Mouse (Mus musculus) megakaryocyte, embryonic 14.5 days (primary cell): Measurements from ENCODE around the gene Fry. TPM values are rescaled to one million over a fixed set of nuclear protein-coding genes. Genes with fewer than 3 reads are reported as not detected.
A peak's percentile ranks its signal among the peaks of the same experiment; 100 is the strongest.

Experiments used
- H3K27me3 ChIP-seq: replicated peaks from 2 replicates; pipeline ENCODE3; 2012; ENCODE audit warnings: inconsistent platforms
- H3K36me3 ChIP-seq: replicated peaks from 2 replicates; pipeline ENCODE3; 2012; ENCODE audit warnings: low read length, inconsistent platforms, mixed read lengths
- H3K4me1 ChIP-seq: 2 replicates; pipeline ENCODE4 v1.6.1; 2012; ENCODE audit warnings: inconsistent platforms
- H3K4me3 ChIP-seq: replicated peaks from 2 replicates; pipeline ENCODE3; 2012; ENCODE audit warnings: moderate library complexity, mild to moderate bottlenecking, inconsistent platforms
- H3K9me3 ChIP-seq: 2 replicates; pipeline ENCODE4 v1.6.1; 2012; ENCODE audit warnings: inconsistent platforms
- FLI1 ChIP-seq: IDR thresholded peaks from 2 replicates; pipeline ENCODE4 v1.6.1; 2012; ENCODE audit warnings: low read length, inconsistent platforms, mixed read lengths
- GATA1 ChIP-seq: IDR thresholded peaks from 3 replicates; pipeline ENCODE4 v1.6.1; 2012; ENCODE audit warnings: mixed read lengths, low read length, inconsistent platforms, borderline replicate concordance
- polyA plus RNA-seq: library from polyadenylated mRNA; stranded (reverse); fragments of >175 nt; gene quantifications from 2 replicates; pipeline ENCODE4 v1.2.3, GENCODE M21; 2012; ENCODE audit warnings: low replicate concordance; ENCODE audit not compliant: insufficient read depth

Gene Fry
- polyA plus RNA-seq, 1 experiment = 1.5 TPM

- TF ChIP-seq FLI1 = no peak
- Histone ChIP-seq H3K36me3 (peaks cover 29% of the 10 kb centered on the region), H3K4me3 (no peak overlapping the region), H3K4me1 (peaks cover 35% of the 10 kb centered on the region), H3K27me3 (no peaks in the 10 kb centered on the region), H3K9me3 (no peaks in the 10 kb centered on the region)
Measured at GRCm38 (mm10) chr5:150125920-150126319, 7.5 kb downstream of the Fry start.

DNA sequence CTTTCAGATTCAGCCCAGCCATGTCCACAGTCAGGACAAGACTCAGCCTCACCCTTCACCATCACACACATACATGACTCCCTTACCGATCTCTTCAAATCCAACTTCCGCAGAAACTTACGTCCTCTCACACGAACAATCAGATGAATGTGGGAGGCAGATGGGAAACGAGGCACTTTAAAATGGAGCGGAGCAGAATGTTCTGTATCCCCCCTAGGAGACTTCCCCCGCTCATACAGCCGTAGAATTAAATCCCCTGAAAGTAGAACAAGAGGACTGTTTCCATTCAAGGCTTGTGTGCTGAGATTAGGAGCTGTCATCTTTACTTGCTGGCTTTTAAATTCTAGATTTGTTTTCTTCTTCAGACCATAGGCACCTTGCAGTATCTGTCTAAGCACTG lies 10.0 kb downstream of the Fry start:
- TF ChIP-seq FLI1 (no peak), GATA1 (no peak)

GRCm38 (mm10) chr5:150130144-150130543 lies 11.7 kb downstream of the Fry start:
- no peaks in the 10 kb centered on the region for H3K27me3 ChIP-seq
- H3K4me3 ChIP-seq = no peak overlapping the region
- H3K9me3 ChIP-seq = no peaks in the 10 kb centered on the region
- peaks cover 30% of the 10 kb centered on the region for H3K4me1 ChIP-seq
- TF ChIP-seq GATA1 = no peak
- no peak for TF ChIP-seq FLI1
- peaks cover 23% of the 10 kb centered on the region for H3K36me3 ChIP-seq

More for the DNA sequence above, 10.0 kb downstream of the Fry start:
- peaks cover 26% of the 10 kb centered on the region for H3K4me1 ChIP-seq
- H3K36me3 ChIP-seq = peaks cover 30% of the 10 kb centered on the region
- H3K9me3 ChIP-seq = no peaks in the 10 kb centered on the region
- H3K27me3 ChIP-seq = no peaks in the 10 kb centered on the region
- no peak overlapping the region for H3K4me3 ChIP-seq

DNA sequence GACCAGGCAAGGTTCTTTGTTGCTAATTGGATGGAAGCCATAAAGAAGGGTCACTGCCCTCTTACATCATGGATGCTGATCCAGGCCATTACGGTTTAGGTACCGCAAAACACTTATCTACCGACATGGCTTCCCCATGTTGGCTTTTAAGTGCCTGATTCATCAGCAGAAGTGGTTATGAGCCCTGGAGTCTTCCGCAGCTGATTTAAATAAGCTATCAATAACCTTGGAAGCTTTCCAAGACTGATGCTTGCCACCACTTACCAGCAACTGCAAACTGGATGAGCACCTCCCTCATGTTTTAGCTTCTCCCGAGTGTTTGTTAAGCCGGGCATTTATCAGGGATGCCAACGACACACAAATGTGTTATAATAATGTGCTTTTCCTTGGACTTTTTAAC lies 12.7 kb downstream of the Fry start:
- Histone ChIP-seq H3K4me3 (no peak overlapping the region), H3K36me3 (peaks cover 23% of the 10 kb centered on the region)
- TF ChIP-seq FLI1 (no peak), GATA1 (no peak)

DNA sequence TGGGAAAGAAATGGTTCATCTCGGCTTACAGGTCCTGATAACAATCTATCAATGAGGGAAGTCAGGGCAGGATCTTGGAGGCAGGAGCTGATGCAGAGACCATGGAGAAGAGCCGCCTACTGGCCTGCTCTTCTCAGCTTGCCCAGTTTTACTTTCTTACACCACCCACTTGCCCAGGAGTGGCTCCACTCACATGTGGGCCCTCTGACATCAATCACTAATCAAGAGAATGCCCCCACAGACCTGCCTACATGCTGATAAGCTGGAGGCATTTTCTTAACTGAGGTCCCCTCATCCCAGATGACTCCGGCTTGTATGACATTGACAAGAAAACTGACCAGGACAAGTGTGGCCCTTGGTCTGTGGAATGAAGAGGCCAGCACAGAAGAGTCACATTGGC lies 16.2 kb downstream of the Fry start:
- Histone ChIP-seq H3K4me1 (peaks cover 37% of the 10 kb centered on the region), H3K27me3 (no peaks in the 10 kb centered on the region), H3K36me3 (peaks cover 35% of the 10 kb centered on the region), H3K4me3 (no peak overlapping the region), H3K9me3 (peaks cover 2% of the 10 kb centered on the region; the same call in 1 of the 2 replicates)
- TF ChIP-seq FLI1 = no peak
- TF ChIP-seq GATA1 = no peak

More for the DNA sequence above, 12.7 kb downstream of the Fry start:
- H3K27me3 ChIP-seq = no peaks in the 10 kb centered on the region
- H3K4me1 ChIP-seq = peaks cover 30% of the 10 kb centered on the region
- no peaks in the 10 kb centered on the region for H3K9me3 ChIP-seq

DNA sequence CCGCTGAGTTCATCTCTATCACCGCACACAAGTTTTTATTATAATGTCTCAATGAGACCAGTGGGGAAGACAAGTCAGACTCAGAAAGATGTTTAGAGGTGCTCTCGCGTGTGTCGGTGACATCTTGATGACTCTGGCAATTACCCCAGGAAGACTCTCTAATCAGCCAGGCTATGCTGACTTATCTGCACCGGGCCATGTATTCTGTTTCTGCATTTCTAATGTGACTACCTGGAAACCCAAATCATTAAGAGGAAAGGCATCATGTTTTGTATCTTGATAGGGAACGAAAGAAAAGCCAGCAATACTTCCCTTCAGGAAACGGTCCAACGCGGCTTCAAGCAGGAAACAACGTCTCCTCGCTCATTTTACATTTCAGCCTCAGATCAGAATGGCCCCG lies 17.1 kb downstream of the Fry start:
- H3K27me3 ChIP-seq = no peaks in the 10 kb centered on the region
- no peak for TF ChIP-seq FLI1
- no peak for TF ChIP-seq GATA1
- H3K36me3 ChIP-seq = peaks cover 35% of the 10 kb centered on the region
- peak overlapping the region; percentile 79 for H3K4me3 ChIP-seq
- H3K9me3 ChIP-seq = peaks cover 4% of the 10 kb centered on the region; the same call in 1 of the 2 replicates
- peaks cover 46% of the 10 kb centered on the region for H3K4me1 ChIP-seq

DNA sequence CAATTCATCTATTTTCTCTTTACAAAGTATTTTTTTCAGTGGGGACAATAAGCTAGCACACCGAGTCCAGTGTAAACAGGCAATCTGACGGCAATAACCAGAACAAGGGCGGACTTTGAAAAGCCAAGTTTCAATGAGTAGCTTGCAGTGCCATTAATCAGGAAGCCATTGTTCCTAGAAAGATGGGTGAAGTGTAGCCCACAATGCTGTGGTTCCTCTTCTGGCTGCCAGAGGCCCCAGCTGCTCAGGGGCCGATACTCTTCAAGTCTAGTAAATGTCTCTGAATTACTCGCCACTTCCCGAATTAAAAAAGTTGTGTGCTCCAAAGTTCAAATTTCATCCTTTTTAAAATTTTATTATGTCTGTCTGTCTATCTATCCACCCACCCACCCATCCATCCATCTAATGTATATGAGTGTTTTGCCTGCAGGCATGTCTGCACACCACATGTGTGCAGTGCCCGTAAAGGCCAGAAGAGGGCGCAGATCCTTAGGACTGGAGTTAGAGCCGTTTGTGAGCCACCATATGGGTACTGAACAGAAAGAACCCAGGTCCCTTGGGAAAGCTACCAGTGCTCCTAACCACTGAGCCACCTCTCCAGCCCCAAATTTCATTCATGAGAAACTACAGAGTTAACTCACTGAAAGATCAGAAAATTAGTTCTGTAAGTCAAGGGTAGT lies 19.5 kb downstream of the Fry start:
- peaks cover 4% of the 10 kb centered on the region; the same call in 1 of the 2 replicates for H3K9me3 ChIP-seq
- H3K4me1 ChIP-seq = peaks cover 50% of the 10 kb centered on the region
- peaks cover 24% of the 10 kb centered on the region for H3K36me3 ChIP-seq
- TF ChIP-seq GATA1 (no peak), FLI1 (no peak)
- no peaks in the 10 kb centered on the region for H3K27me3 ChIP-seq
- H3K4me3 ChIP-seq = no peak overlapping the region

DNA sequence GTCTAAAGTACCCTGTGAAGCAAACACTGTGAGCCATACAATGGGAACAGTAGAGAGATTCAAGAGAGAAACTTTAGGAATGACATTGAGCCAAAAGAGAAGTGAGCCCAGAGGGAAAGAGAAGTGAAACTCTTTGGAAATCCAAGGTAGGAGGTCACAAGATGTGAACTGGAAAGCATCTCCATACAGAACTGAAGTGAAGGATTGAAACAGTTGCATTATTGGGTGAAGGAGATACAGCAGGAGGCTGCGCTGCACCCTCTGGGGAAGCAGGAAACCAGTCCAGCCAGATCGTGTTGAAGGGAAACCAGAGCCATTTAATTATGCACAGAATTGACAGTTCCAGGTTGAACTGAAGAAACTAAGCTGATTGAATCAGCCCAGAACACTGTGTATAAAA lies 22.1 kb downstream of the Fry start:
- H3K4me3 ChIP-seq = no peak overlapping the region
- peaks cover 25% of the 10 kb centered on the region for H3K36me3 ChIP-seq
- no peak for TF ChIP-seq GATA1
- peaks cover 33% of the 10 kb centered on the region for H3K4me1 ChIP-seq
- no peaks in the 10 kb centered on the region for H3K27me3 ChIP-seq
- peaks cover 4% of the 10 kb centered on the region; the same call in 1 of the 2 replicates for H3K9me3 ChIP-seq

GRCm38 (mm10) chr5:150145967-150146366 lies 27.5 kb downstream of the Fry start:
- Histone ChIP-seq H3K27me3 (no peaks in the 10 kb centered on the region), H3K4me1 (peaks cover 7% of the 10 kb centered on the region), H3K4me3 (no peak overlapping the region), H3K36me3 (peaks cover 23% of the 10 kb centered on the region), H3K9me3 (no peaks in the 10 kb centered on the region)
- TF ChIP-seq FLI1 (no peak), GATA1 (no peak)

DNA sequence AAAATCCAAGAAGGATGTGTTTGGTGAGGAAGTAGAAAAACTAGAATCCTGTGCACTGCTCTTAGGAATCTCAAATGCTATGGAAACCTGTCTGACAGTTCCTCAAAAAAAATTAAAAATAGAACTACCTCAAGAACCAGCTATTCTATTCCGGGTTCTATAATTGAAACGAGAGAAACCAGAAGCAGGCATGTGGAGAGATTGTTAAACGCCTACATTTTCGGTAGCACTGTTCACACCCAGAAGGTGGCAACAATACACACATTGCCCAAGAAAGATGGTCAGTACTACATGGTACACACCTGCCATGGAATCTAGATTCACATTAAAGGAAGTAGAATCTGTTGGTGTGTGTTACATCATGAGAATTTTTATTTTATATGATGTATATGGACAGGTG lies 28.2 kb downstream of the Fry start:
- Histone ChIP-seq H3K9me3 (no peaks in the 10 kb centered on the region), H3K36me3 (peaks cover 25% of the 10 kb centered on the region)
- TF ChIP-seq FLI1 = no peak

More for the DNA sequence above, 28.2 kb downstream of the Fry start:
- H3K4me1 ChIP-seq = peaks cover 6% of the 10 kb centered on the region; the same call in 1 of the 2 replicates
- no peak overlapping the region for H3K4me3 ChIP-seq
- no peaks in the 10 kb centered on the region for H3K27me3 ChIP-seq
